Mouse (Mus musculus) CH12.LX (cell line): ENCODE results near the gene Srsf12. TPM values are rescaled to one million over a fixed set of nuclear protein-coding genes. Genes with fewer than 3 reads are reported as not detected.
A peak's percentile ranks its signal among the peaks of the same experiment; 100 is the strongest.

Source experiments
- DNase-seq: peaks from one replicate; pipeline ENCODE4 v3.0.0-alpha.2; 2013; ENCODE audit errors: extremely low read depth
- H3K27ac ChIP-seq: 2 replicates; pipeline ENCODE4 v1.5.1; 2012; ENCODE audit warnings: low read depth, mild to moderate bottlenecking, control low read depth, moderate library complexity; ENCODE audit not compliant: insufficient read depth
- H3K27me3 ChIP-seq: replicated peaks from 2 replicates; pipeline ENCODE3; 2012; ENCODE audit warnings: inconsistent platforms
- H3K36me3 ChIP-seq, 2 experiments: replicated peaks in 1 of 2; 2 replicates each; pipeline versions ENCODE3 to v1.6.1; 2012; ENCODE audit warnings: inconsistent platforms in 1 of 2, low read length in 1 of 2, mild to moderate bottlenecking in 1 of 2, mixed read lengths in 1 of 2, moderate library complexity in 1 of 2; ENCODE audit not compliant: control insufficient read depth in 1 of 2, insufficient read depth in 1 of 2
- H3K4me1 ChIP-seq, 2 experiments: 2 replicates each; pipeline ENCODE4 v1.6.1; 2012; ENCODE audit warnings: inconsistent platforms in 1 of 2, moderate library complexity in 1 of 2; ENCODE audit not compliant: insufficient read depth in 2 of 2, control insufficient read depth in 1 of 2
- H3K4me2 ChIP-seq: 2 replicates; pipeline ENCODE4 v1.6.1; 2012; ENCODE audit warnings: low read depth, mild to moderate bottlenecking, control low read depth; ENCODE audit not compliant: poor library complexity, insufficient read depth, severe bottlenecking
- H3K4me3 ChIP-seq, 3 experiments: fragments of 150-350 bp in 1 of 3; sonication (generic) in 1 of 3; replicated peaks in 1 of 3; 2 replicates each; pipeline versions ENCODE3 to v1.5.1; 2011 to 2012; ENCODE audit warnings: low read depth in 2 of 3, low read length in 2 of 3, mild to moderate bottlenecking in 2 of 3, moderate library complexity in 2 of 3, control low read depth in 1 of 3, improper control_type of control experiment in 1 of 3, inconsistent platforms in 1 of 3, mixed read lengths in 1 of 3; ENCODE audit not compliant: poor library complexity in 1 of 3
- H3K79me2 ChIP-seq: replicated peaks from 2 replicates; pipeline ENCODE4 v1.6.1; 2012; ENCODE audit warnings: mild to moderate bottlenecking, moderate library complexity; ENCODE audit not compliant: control insufficient read depth, poor library complexity, insufficient read depth, severe bottlenecking; ENCODE audit errors: extremely low read depth
- H3K9ac ChIP-seq: 2 replicates; pipeline ENCODE4 v1.6.1; 2012; ENCODE audit warnings: low read depth, mild to moderate bottlenecking, control low read depth, moderate library complexity; ENCODE audit not compliant: insufficient read depth
- H3K9me3 ChIP-seq: replicated peaks from 2 replicates; pipeline ENCODE3; 2012; ENCODE audit warnings: low read length, inconsistent platforms, mixed read lengths
- BHLHE40 ChIP-seq: IDR thresholded peaks from 2 replicates; pipeline ENCODE4 v1.6.1; 2011; ENCODE audit warnings: mild to moderate bottlenecking, low read depth, low read length, improper control_type of control experiment
- E2F4 ChIP-seq: IDR thresholded peaks from 2 replicates; pipeline ENCODE4 v1.6.1; 2011; ENCODE audit warnings: low read depth, low read length, improper control_type of control experiment; ENCODE audit not compliant: insufficient replicate concordance
- EP300 ChIP-seq: IDR thresholded peaks from 2 replicates; pipeline ENCODE4 v1.6.1; 2011; ENCODE audit warnings: low read length, improper control_type of control experiment
- ETS1 ChIP-seq: conservative IDR thresholded peaks from 2 replicates; pipeline ENCODE4 v1.6.1; 2012; ENCODE audit warnings: low read depth, mild to moderate bottlenecking, inconsistent platforms, low read length, improper control_type of control experiment, moderate library complexity
- GABPA ChIP-seq: IDR thresholded peaks from 2 replicates; pipeline ENCODE4 v1.6.1; 2012; ENCODE audit warnings: low read depth, low read length, improper control_type of control experiment, inconsistent platforms; ENCODE audit not compliant: insufficient replicate concordance
- HCFC1 ChIP-seq: IDR thresholded peaks from 2 replicates; pipeline ENCODE4 v1.6.1; 2012; ENCODE audit warnings: low read depth, mild to moderate bottlenecking, inconsistent platforms, low read length, improper control_type of control experiment
- IRF4 ChIP-seq: IDR thresholded peaks from 2 replicates; pipeline ENCODE4 v1.6.1; 2014; ENCODE audit warnings: low read depth, mild to moderate bottlenecking, inconsistent platforms, low read length, improper control_type of control experiment
- MYC ChIP-seq: IDR thresholded peaks from 2 replicates; pipeline ENCODE4 v1.6.1; 2011; ENCODE audit warnings: low read depth, mild to moderate bottlenecking, improper control_type of control experiment, low read length
- NRF1 ChIP-seq: IDR thresholded peaks from 2 replicates; pipeline ENCODE4 v1.6.1; 2014; ENCODE audit warnings: low read depth, mild to moderate bottlenecking, inconsistent platforms, low read length, improper control_type of control experiment, moderate library complexity
- POLR2AphosphoS2 ChIP-seq: IDR thresholded peaks from 2 replicates; pipeline ENCODE4 v1.6.1; 2011; ENCODE audit warnings: low read depth, low read length, improper control_type of control experiment
- SIN3A ChIP-seq: IDR thresholded peaks from 2 replicates; pipeline ENCODE4 v1.6.1; 2012; ENCODE audit warnings: low read length, improper control_type of control experiment, inconsistent platforms
- TBP ChIP-seq: conservative IDR thresholded peaks from 2 replicates; pipeline ENCODE4 v1.6.1; 2011; ENCODE audit warnings: low read depth, low read length, improper control_type of control experiment
- USF2 ChIP-seq: conservative IDR thresholded peaks from 2 replicates; pipeline ENCODE4 v1.6.1; 2011; ENCODE audit warnings: low read depth, low read length, improper control_type of control experiment
- ZC3H11A ChIP-seq: IDR thresholded peaks from 2 replicates; pipeline ENCODE4 v1.6.1; 2012; ENCODE audit warnings: low read depth, mild to moderate bottlenecking, inconsistent platforms, low read length, improper control_type of control experiment
- ZMIZ1 ChIP-seq: IDR thresholded peaks from 2 replicates; pipeline ENCODE4 v1.6.1; 2012; ENCODE audit warnings: low read depth, mild to moderate bottlenecking, inconsistent platforms, low read length, improper control_type of control experiment
- ZNF384 ChIP-seq: IDR thresholded peaks from 2 replicates; pipeline ENCODE4 v1.6.1; 2012; ENCODE audit warnings: low read depth, low read length, improper control_type of control experiment, inconsistent platforms
- dilution Hi-C: fragments of 300-500 bp; cut with MboI; formaldehyde crosslinking; loops from 2 replicates; pipeline ENCODE4 v1.14.3; 2020; ENCODE audit warnings: low sequenced_read_pairs; ENCODE audit not compliant: extremely low pct_unique_long_range_greater_than_20kb, extremely low pct_ligation_motif_present
- in situ Hi-C: fragments of 300-500 bp; cut with MboI; formaldehyde crosslinking; loops from 3 replicates; pipeline ENCODE4 v1.14.3; 2019; ENCODE audit warnings: low sequenced_read_pairs, low pct_ligation_motif_present, low pct_unique_long_range_greater_than_20kb, mixed read lengths
- polyA plus RNA-seq: library from polyadenylated mRNA; unstranded; fragments of >175 nt; gene quantifications from 2 replicates; pipeline ENCODE4 v1.2.1, GENCODE M21; 2012; ENCODE audit warnings: low read depth; ENCODE audit not compliant: insufficient read length
- total RNA-seq, 2 experiments: library from RNA; depleted of rRNA; stranded (reverse); fragments of 300-350 nt in 1 of 2; fragments of >200 nt in 1 of 2; gene quantifications; 2 replicates each; pipeline ENCODE4 v1.2.3; 2012 to 2014

Gene Srsf12
- total and polyA plus RNA-seq, 3 experiments, result not detected

- dilution Hi-C loops, result no loop called here
- in situ Hi-C loops, result no loop called here
- no peak for DNase-seq
Measured at GRCm38 (mm10) chr4:33230881-33231280, 22.1 kb downstream of the Srsf12 start.

GRCm38 (mm10) chr4:33242536-33242935 lies 33.7 kb downstream of the Srsf12 start:
- H3K79me2 ChIP-seq, result peaks cover 16% of the 10 kb centered on the region
- 0 out of 2 replicates have a peak, but pooled peaks have one; percentile 34 for TF ChIP-seq IRF4
- 0 out of 2 replicates have a peak, but pooled peaks have one; percentile 23 for TF ChIP-seq ZMIZ1
- TF ChIP-seq EP300, result no peak
- no peak overlapping the region for H3K27ac ChIP-seq
- H3K27me3 ChIP-seq, result no peaks in the 10 kb centered on the region
- H3K4me2 ChIP-seq, result no peak overlapping the region
- no peak overlapping the region for H3K9ac ChIP-seq
- dilution Hi-C loops (no loop called here), in situ Hi-C loops (no loop called here)
- H3K36me3 ChIP-seq, result peaks cover 18 to 40% of the 10 kb centered on the region in 2 experiments
- peaks cover 5% of the 10 kb centered on the region for H3K9me3 ChIP-seq
- peaks cover 18 to 25% of the 10 kb centered on the region in 2 experiments for H3K4me1 ChIP-seq
- no peak for DNase-seq
- no peak overlapping the region for H3K4me3 ChIP-seq

More at GRCm38 (mm10) chr4:33230881-33231280, 22.1 kb downstream of the Srsf12 start:
- TF ChIP-seq BHLHE40, result no peak
- no peak for TF ChIP-seq SIN3A
- no peak for TF ChIP-seq ZC3H11A
- TF ChIP-seq GABPA, result no peak
- no peak for TF ChIP-seq ZMIZ1
- no peak for TF ChIP-seq MYC
- no peak for TF ChIP-seq USF2
- no peak for TF ChIP-seq E2F4
- Histone ChIP-seq H3K27ac (no peak overlapping the region), H3K4me2 (no peak overlapping the region), H3K4me3 (no peak overlapping the region), H3K79me2 (no peaks in the 10 kb centered on the region), H3K9ac (no peak overlapping the region), H3K27me3 (no peaks in the 10 kb centered on the region), H3K4me1 (no peaks in the 10 kb centered on the region), H3K9me3 (no peaks in the 10 kb centered on the region), H3K36me3 (no peaks in the 10 kb centered on the region)

- Histone ChIP-seq H3K27ac (no peak overlapping the region), H3K4me1 (peaks cover 18 to 25% of the 10 kb centered on the region in 2 experiments)
- DNase-seq, result no peak
Measured at GRCm38 (mm10) chr4:33243016-33243758, 34.4 kb downstream of the Srsf12 start.

More at GRCm38 (mm10) chr4:33243016-33243758, 34.4 kb downstream of the Srsf12 start:
- H3K9ac ChIP-seq, result no peak overlapping the region
- peaks cover 16% of the 10 kb centered on the region for H3K79me2 ChIP-seq
- dilution Hi-C loops, result no loop called here
- H3K36me3 ChIP-seq, result peaks cover 18 to 40% of the 10 kb centered on the region in 2 experiments
- TF ChIP-seq POLR2AphosphoS2, result no peak; the same call in 1 of the 2 replicates
- no peak for TF ChIP-seq NRF1
- TF ChIP-seq ETS1, result no peak
- no peak for TF ChIP-seq SIN3A
- TF ChIP-seq ZMIZ1, result 0 out of 2 replicates have a peak, but pooled peaks have one; percentile 32
- no peak for TF ChIP-seq TBP
- no peak for TF ChIP-seq ZNF384
- TF ChIP-seq HCFC1, result no peak
- in situ Hi-C loops, result no loop called here
- H3K4me2 ChIP-seq, result no peak overlapping the region
- no peak overlapping the region for H3K4me3 ChIP-seq
- no peaks in the 10 kb centered on the region for H3K27me3 ChIP-seq
- H3K9me3 ChIP-seq, result peaks cover 4% of the 10 kb centered on the region
